Mouse (Mus musculus): ENCODE measurements around the gene Peg3. TPM values are rescaled to one million over a fixed set of nuclear protein-coding genes. Genes with fewer than 3 reads are reported as not detected.

Gene Peg3
- total and polyA plus RNA-seq, 3 experiments, result 2.4 to 49.7 (median 24.6) TPM

DNA sequence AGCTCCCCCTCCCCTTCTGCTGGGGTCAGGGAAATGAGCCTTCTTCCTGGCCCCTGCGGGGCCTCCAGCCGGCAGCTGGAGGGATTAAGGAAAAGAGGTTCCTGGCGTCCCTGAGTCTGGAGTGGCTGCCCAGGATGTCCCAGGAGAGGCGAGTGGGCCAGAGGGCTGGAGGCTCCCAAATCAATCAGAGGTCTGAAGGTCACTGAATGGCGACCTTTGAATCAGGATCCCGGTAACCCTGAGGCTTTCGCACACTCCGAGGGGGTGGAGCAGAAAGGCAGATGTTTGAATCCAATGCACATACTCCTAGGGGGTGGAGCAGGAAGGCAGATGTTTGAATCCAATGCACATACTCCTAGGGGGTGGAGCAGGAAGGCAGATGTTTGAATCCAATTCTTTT, 40.1 kb upstream of the Peg3 start:
- Histone ChIP-seq H3K4me3 (ENCODE audit: low read depth, low read length) (no peak overlapping the region), H3K9me3 (replicated peaks) (no peaks in the 10 kb centered on the region), H3K27me3 (ENCODE audit: insufficient read depth, low read length) (no peaks in the 10 kb centered on the region), H3K36me3 (replicated peaks) (no peaks in the 10 kb centered on the region), H3K4me1 (ENCODE audit: insufficient read depth, low read depth, low read length) (no peaks in the 10 kb centered on the region)
- no peak for DNase-seq (ENCODE audit: low spot score)
- TF ChIP-seq POLR2AphosphoS5 (IDR thresholded peaks at IDR 0.05; ENCODE audit: insufficient replicate concordance, low read depth, low read length), result no peak
- no peak for ATAC-seq (ENCODE audit: extremely low read depth, insufficient number of reproducible peaks, low FRiP score, poor library complexity, severe bottlenecking)

DNA sequence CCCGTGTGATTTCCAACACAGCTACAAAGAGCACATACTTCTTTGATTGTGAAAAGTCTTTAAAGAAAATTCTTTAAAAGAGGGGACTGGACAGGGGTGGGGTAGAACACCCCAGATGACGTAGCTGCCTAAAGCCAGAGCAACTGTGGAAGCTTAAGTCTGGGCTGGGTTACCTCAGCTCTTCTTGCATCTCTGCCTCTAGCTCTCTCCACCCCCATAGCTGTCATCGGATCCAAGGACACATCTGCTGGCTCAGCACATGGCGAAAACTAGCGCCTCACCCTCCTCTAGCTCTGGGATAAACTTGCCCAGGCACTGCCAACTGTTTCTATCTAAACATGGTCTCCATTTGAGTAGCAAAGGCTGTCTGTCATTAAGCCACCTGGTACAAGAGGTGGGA, 35.0 kb upstream of the Peg3 start:
- TF ChIP-seq TAL1 (conservative IDR thresholded peaks at IDR 0.05; ENCODE audit: low read depth, low read length) (no peak), GATA1 (IDR thresholded peaks at IDR 0.05; ENCODE audit: borderline replicate concordance, low read length) (no peak), CTCF (IDR thresholded peaks at IDR 0.05; ENCODE audit: low read depth, low read length) (no peak), GATA2 (IDR thresholded peaks at IDR 0.05; ENCODE audit: borderline replicate concordance, low read depth, low read length) (no peak), POLR2AphosphoS5 (IDR thresholded peaks at IDR 0.05; ENCODE audit: insufficient replicate concordance, low read depth, low read length) (no peak)
- ATAC-seq (ENCODE audit: extremely low read depth, insufficient number of reproducible peaks, low FRiP score, poor library complexity, severe bottlenecking) (no peak), DNase-seq (ENCODE audit: low spot score) (no peak)
- Histone ChIP-seq H3K36me3 (replicated peaks) (no peaks in the 10 kb centered on the region), H3K9me3 (replicated peaks) (no peaks in the 10 kb centered on the region), H3K4me1 (ENCODE audit: insufficient read depth, low read depth, low read length) (no peaks in the 10 kb centered on the region), H3K4me3 (ENCODE audit: low read depth, low read length) (no peak overlapping the region), H3K27me3 (ENCODE audit: insufficient read depth, low read length) (no peaks in the 10 kb centered on the region)

DNA sequence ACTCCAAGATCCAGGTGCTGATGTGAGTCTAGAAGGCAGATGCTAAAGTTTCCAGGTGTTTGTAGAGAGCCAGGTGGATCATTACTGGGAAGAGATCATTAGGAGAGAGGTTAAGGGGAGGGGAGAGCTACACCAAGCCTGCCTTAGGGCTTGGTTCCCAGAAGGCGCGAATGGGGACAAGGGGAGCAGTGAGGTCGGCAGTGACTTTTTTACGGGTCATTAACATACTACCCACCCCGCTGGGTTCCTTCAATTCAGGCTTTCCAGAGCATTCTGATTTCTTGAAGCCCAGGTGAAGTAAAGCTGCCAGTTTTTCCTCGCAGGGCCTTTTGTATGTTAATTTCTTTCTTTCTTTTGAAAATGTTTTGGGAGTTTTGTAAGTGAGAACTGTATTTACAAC, 29.9 kb upstream of the Peg3 start:
- DNase-seq (ENCODE audit: low spot score), result no peak
- no peak overlapping the region for H3K4me3 ChIP-seq (ENCODE audit: low read depth, low read length)
- no peak for TF ChIP-seq GATA2 (IDR thresholded peaks at IDR 0.05; ENCODE audit: borderline replicate concordance, low read depth, low read length)
- no peak for TF ChIP-seq CTCF (IDR thresholded peaks at IDR 0.05; ENCODE audit: low read depth, low read length)
- no peak for TF ChIP-seq POLR2AphosphoS5 (IDR thresholded peaks at IDR 0.05; ENCODE audit: insufficient replicate concordance, low read depth, low read length)
- no peak for TF ChIP-seq GATA1 (IDR thresholded peaks at IDR 0.05; ENCODE audit: borderline replicate concordance, low read length)
- no peak for TF ChIP-seq TAL1 (conservative IDR thresholded peaks at IDR 0.05; ENCODE audit: low read depth, low read length)
- no peak for ATAC-seq (ENCODE audit: extremely low read depth, insufficient number of reproducible peaks, low FRiP score, poor library complexity, severe bottlenecking)
- no peaks in the 10 kb centered on the region for H3K36me3 ChIP-seq (replicated peaks)
- H3K9me3 ChIP-seq (replicated peaks), result no peaks in the 10 kb centered on the region
- H3K27me3 ChIP-seq (ENCODE audit: insufficient read depth, low read length), result no peaks in the 10 kb centered on the region
- no peaks in the 10 kb centered on the region for H3K4me1 ChIP-seq (ENCODE audit: insufficient read depth, low read depth, low read length)

DNA sequence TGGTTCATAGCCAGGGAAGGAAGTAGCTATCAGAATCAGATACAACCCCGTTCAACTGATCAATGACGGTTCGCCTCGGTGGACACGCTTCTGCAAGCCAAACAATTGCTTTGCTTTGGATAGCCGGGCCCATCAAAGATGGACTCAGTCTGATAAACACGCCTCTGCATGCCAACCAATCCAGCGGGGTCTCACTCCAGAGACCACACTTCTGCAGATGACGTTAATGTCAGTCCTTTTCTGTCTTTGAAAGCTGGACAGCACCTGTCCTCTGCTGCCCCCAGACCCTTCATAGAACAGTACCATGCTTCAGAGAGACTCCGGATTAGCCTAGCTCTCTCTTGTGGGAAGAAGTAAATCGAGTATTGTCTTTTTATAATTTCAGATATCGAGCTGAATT, 29.5 kb upstream of the Peg3 start:
- Histone ChIP-seq H3K36me3 (replicated peaks) (no peaks in the 10 kb centered on the region), H3K4me3 (ENCODE audit: low read depth, low read length) (no peak overlapping the region), H3K9me3 (replicated peaks) (no peaks in the 10 kb centered on the region), H3K4me1 (ENCODE audit: insufficient read depth, low read depth, low read length) (no peaks in the 10 kb centered on the region), H3K27me3 (ENCODE audit: insufficient read depth, low read length) (no peaks in the 10 kb centered on the region)
- TF ChIP-seq POLR2AphosphoS5 (IDR thresholded peaks at IDR 0.05; ENCODE audit: insufficient replicate concordance, low read depth, low read length) (no peak), GATA1 (IDR thresholded peaks at IDR 0.05; ENCODE audit: borderline replicate concordance, low read length) (no peak), CTCF (IDR thresholded peaks at IDR 0.05; ENCODE audit: low read depth, low read length) (no peak), TAL1 (conservative IDR thresholded peaks at IDR 0.05; ENCODE audit: low read depth, low read length) (no peak), GATA2 (IDR thresholded peaks at IDR 0.05; ENCODE audit: borderline replicate concordance, low read depth, low read length) (no peak)
- ATAC-seq (ENCODE audit: extremely low read depth, insufficient number of reproducible peaks, low FRiP score, poor library complexity, severe bottlenecking) (no peak), DNase-seq (ENCODE audit: low spot score) (no peak)

DNA sequence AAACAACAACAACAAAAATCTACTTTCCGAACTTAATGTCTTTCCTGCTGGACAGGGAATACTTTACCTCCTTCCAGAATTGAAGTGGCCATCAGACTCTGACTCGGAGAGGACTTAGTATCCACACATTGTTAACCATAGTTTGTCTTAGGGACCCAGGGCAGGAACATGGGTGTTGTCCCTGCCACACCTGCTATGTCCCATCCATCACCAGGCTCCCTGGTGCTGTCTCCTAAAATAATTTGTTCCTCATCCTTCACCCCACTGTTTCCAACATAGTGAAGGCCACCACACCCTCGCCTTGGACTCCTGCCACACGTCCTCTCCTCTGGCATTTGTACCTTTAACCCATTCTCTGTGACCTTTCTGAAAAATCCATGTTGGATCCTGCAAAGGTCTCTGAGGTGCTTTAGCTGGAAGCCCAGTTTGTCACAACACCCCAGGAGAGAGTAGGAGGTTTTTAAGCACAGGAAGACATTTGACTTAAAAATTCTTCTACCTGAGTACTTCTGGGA, 26.6 kb upstream of the Peg3 start:
- Histone ChIP-seq H3K36me3 (replicated peaks) (no peaks in the 10 kb centered on the region), H3K9me3 (replicated peaks) (no peaks in the 10 kb centered on the region), H3K4me1 (ENCODE audit: insufficient read depth, low read depth, low read length) (no peaks in the 10 kb centered on the region), H3K4me3 (ENCODE audit: low read depth, low read length) (no peak overlapping the region), H3K27me3 (ENCODE audit: insufficient read depth, low read length) (no peaks in the 10 kb centered on the region)
- DNase-seq (ENCODE audit: low spot score), result no peak
- TF ChIP-seq POLR2AphosphoS5 (IDR thresholded peaks at IDR 0.05; ENCODE audit: insufficient replicate concordance, low read depth, low read length), result no peak
- TF ChIP-seq GATA1 (IDR thresholded peaks at IDR 0.05; ENCODE audit: borderline replicate concordance, low read length), result no peak
- TF ChIP-seq CTCF (IDR thresholded peaks at IDR 0.05; ENCODE audit: low read depth, low read length), result no peak
- TF ChIP-seq GATA2 (IDR thresholded peaks at IDR 0.05; ENCODE audit: borderline replicate concordance, low read depth, low read length), result no peak
- no peak for TF ChIP-seq TAL1 (conservative IDR thresholded peaks at IDR 0.05; ENCODE audit: low read depth, low read length)
- ATAC-seq (ENCODE audit: extremely low read depth, insufficient number of reproducible peaks, low FRiP score, poor library complexity, severe bottlenecking), result no peak

DNA sequence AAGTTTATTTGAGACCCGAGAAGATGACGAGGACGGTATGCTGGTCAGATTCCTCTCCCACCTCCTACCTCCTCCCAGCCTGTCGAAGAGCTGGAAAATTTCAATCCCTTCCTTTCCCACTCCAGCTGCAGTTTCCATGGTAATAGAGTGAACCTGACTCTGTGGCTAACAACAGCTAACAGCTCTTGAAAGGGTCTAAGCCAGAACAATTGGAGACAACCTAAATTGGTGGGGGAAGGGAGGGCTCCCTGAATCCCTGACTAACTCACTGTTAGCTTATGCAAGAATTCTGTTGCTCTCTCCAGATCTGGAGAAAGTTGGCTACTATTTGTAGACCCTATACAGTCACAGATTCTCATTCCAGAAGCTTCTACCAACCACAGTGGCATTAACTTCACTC, 23.2 kb upstream of the Peg3 start:
- no peak for TF ChIP-seq GATA1 (IDR thresholded peaks at IDR 0.05; ENCODE audit: borderline replicate concordance, low read length)
- TF ChIP-seq TAL1 (conservative IDR thresholded peaks at IDR 0.05; ENCODE audit: low read depth, low read length), result no peak
- no peaks in the 10 kb centered on the region for H3K36me3 ChIP-seq (replicated peaks)
- H3K4me1 ChIP-seq (ENCODE audit: insufficient read depth, low read depth, low read length), result no peaks in the 10 kb centered on the region
- DNase-seq (ENCODE audit: low spot score) (no peak), ATAC-seq (ENCODE audit: extremely low read depth, insufficient number of reproducible peaks, low FRiP score, poor library complexity, severe bottlenecking) (no peak)
- no peak overlapping the region for H3K4me3 ChIP-seq (ENCODE audit: low read depth, low read length)
- no peaks in the 10 kb centered on the region for H3K27me3 ChIP-seq (ENCODE audit: insufficient read depth, low read length)
- no peaks in the 10 kb centered on the region for H3K9me3 ChIP-seq (replicated peaks)

DNA sequence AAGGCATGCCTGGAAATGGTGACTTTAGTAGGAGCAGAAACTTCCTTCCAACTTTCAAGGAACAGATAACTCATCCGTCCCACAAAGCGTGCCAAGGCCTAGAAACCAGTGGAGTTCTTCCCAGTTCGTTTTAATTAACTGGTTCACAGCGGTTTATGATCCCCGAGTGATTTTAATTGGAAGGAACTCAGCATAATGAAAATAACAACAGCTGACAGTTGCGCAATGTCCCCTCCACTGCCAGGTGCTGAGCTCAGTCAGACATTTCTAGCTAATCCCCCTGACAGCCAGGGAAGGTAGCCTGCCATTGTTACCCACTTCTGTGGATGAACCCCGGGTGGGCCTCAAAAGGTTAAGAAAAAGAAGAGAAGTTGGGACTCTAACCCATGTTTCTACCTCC, 19.0 kb upstream of the Peg3 start:
- TF ChIP-seq TAL1 (conservative IDR thresholded peaks at IDR 0.05; ENCODE audit: low read depth, low read length), result no peak
- TF ChIP-seq POLR2AphosphoS5 (IDR thresholded peaks at IDR 0.05; ENCODE audit: insufficient replicate concordance, low read depth, low read length), result no peak
- TF ChIP-seq GATA1 (IDR thresholded peaks at IDR 0.05; ENCODE audit: borderline replicate concordance, low read length), result no peak
- TF ChIP-seq CTCF (IDR thresholded peaks at IDR 0.05; ENCODE audit: low read depth, low read length), result no peak
- TF ChIP-seq GATA2 (IDR thresholded peaks at IDR 0.05; ENCODE audit: borderline replicate concordance, low read depth, low read length), result no peak
- DNase-seq (ENCODE audit: low spot score) (no peak), ATAC-seq (ENCODE audit: extremely low read depth, insufficient number of reproducible peaks, low FRiP score, poor library complexity, severe bottlenecking) (no peak)
- Histone ChIP-seq H3K9me3 (replicated peaks) (no peaks in the 10 kb centered on the region), H3K4me3 (ENCODE audit: low read depth, low read length) (no peak overlapping the region), H3K36me3 (replicated peaks) (no peaks in the 10 kb centered on the region), H3K27me3 (ENCODE audit: insufficient read depth, low read length) (no peaks in the 10 kb centered on the region), H3K4me1 (ENCODE audit: insufficient read depth, low read depth, low read length) (no peaks in the 10 kb centered on the region)

Data from G1E (cell line).